Mouse (Mus musculus): ENCODE data around the gene Rundc3a. TPM values are rescaled to one million over a fixed set of nuclear protein-coding genes. Genes with fewer than 3 reads are reported as not detected.

Rundc3a gene
- polyA plus RNA-seq, 1 experiment from 2014 or later: 127 TPM

GRCm38 (mm10) chr11:102428981-102429540 lies 35.9 kb downstream of the Rundc3a start:
- ATAC-seq: no peak
- Histone ChIP-seq H3K4me2 (ENCODE audit: low read length) (no peak overlapping the region; the same call in 1 of the 2 replicates), H3K4me1 (ENCODE audit: control insufficient read depth, insufficient read depth, low read depth, low read length) (peaks cover 14% of the 10 kb centered on the region), H3K9ac (ENCODE audit: low read depth, low read length) (no peak overlapping the region), H3K27me3 (replicated peaks; ENCODE audit: control insufficient read depth, insufficient read depth, low read length) (no peaks in the 10 kb centered on the region), H3K9me3 (ENCODE audit: control insufficient read depth, low read length) (no peaks in the 10 kb centered on the region), H3K27ac (ENCODE audit: low read depth, low read length) (no peak overlapping the region), H3K4me3 (ENCODE audit: low read length) (no peak overlapping the region), H3K36me3 (ENCODE audit: control insufficient read depth, insufficient read depth, low read length) (peaks cover 3% of the 10 kb centered on the region; the same call in 1 of the 2 replicates)
- 77% methylated on average over 8 of the region's 8 CpGs for whole genome bisulfite sequencing

DNA sequence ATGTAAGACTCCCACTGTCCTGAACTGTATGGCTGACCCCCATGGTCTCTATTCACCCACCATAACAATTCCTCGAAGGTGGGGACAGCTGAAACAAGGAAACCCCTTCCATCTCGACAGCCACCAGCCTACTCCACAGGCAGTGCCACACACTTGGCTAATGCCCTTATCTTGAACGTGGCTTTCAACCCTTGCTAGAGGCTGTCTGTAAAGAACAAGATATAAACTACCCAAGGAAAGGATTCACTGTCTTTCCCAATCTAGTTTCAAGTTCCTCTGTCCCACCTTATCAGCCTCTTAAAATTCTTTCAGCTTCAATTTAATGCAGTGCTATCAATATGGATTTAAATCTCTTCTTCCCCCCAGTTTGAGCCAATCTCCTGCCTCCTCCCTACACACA lies 36.3 kb downstream of the Rundc3a start:
- H3K9me3 ChIP-seq (ENCODE audit: control insufficient read depth, low read length): no peaks in the 10 kb centered on the region
- peaks cover 14% of the 10 kb centered on the region for H3K4me1 ChIP-seq (ENCODE audit: control insufficient read depth, insufficient read depth, low read depth, low read length)
- peaks cover 3% of the 10 kb centered on the region for H3K36me3 ChIP-seq (ENCODE audit: control insufficient read depth, insufficient read depth, low read length)
- no peaks in the 10 kb centered on the region for H3K27me3 ChIP-seq (replicated peaks; ENCODE audit: control insufficient read depth, insufficient read depth, low read length)
- H3K4me2 ChIP-seq (ENCODE audit: low read length): peak overlapping the region; percentile 98
- H3K9ac ChIP-seq (ENCODE audit: low read depth, low read length): peak overlapping the region; percentile 65
- no peak overlapping the region for H3K27ac ChIP-seq (ENCODE audit: low read depth, low read length)
- ATAC-seq: no peak
- 43% methylated on average over 3 of the region's 3 CpGs for WGBS
- peak overlapping the region; percentile 69 for H3K4me3 ChIP-seq (ENCODE audit: low read length)

- peaks cover 14% of the 10 kb centered on the region for H3K4me1 ChIP-seq (ENCODE audit: control insufficient read depth, insufficient read depth, low read depth, low read length)
- H3K36me3 ChIP-seq (ENCODE audit: control insufficient read depth, insufficient read depth, low read length): peaks cover 11% of the 10 kb centered on the region
- H3K9me3 ChIP-seq (ENCODE audit: control insufficient read depth, low read length): no peaks in the 10 kb centered on the region
- no peaks in the 10 kb centered on the region for H3K27me3 ChIP-seq (replicated peaks; ENCODE audit: control insufficient read depth, insufficient read depth, low read length)
- peak; percentile 93 for ATAC-seq
- H3K4me3 ChIP-seq (ENCODE audit: low read length): peak within 1 kb of the TSS; percentile 69
- peak within 1 kb of the TSS; percentile 98 for H3K4me2 ChIP-seq (ENCODE audit: low read length)
- H3K9ac ChIP-seq (ENCODE audit: low read depth, low read length): peak within 1 kb of the TSS; percentile 65
- H3K27ac ChIP-seq (ENCODE audit: low read depth, low read length): peak within 1 kb of the TSS; percentile 79
- 0% methylated on average over 29 of the region's 29 CpGs for WGBS
Observed at GRCm38 (mm10) chr11:102430121-102431017, 37.2 kb downstream of the Rundc3a start, which contains the start of gene Grn. Grn (plus strand) TSS chr11:102430315.

- Histone ChIP-seq H3K4me1 (ENCODE audit: control insufficient read depth, insufficient read depth, low read depth, low read length) (peaks cover 14% of the 10 kb centered on the region), H3K9me3 (ENCODE audit: control insufficient read depth, low read length) (no peaks in the 10 kb centered on the region), H3K27ac (ENCODE audit: low read depth, low read length) (peak overlapping the region; percentile 79), H3K27me3 (replicated peaks; ENCODE audit: control insufficient read depth, insufficient read depth, low read length) (no peaks in the 10 kb centered on the region), H3K9ac (ENCODE audit: low read depth, low read length) (peak overlapping the region; percentile 65), H3K4me2 (ENCODE audit: low read length) (peak overlapping the region; percentile 98), H3K36me3 (ENCODE audit: control insufficient read depth, insufficient read depth, low read length) (peaks cover 15% of the 10 kb centered on the region), H3K4me3 (ENCODE audit: low read length) (peak overlapping the region; percentile 69)
- WGBS: under 1% methylated on average over 7 of the region's 7 CpGs
- ATAC-seq: peak; percentile 35; the same call in 1 of the 2 replicates
Observed at GRCm38 (mm10) chr11:102431018-102431645, 37.9 kb downstream of the Rundc3a start.

- no peak overlapping the region for H3K4me2 ChIP-seq (ENCODE audit: low read length)
- H3K4me3 ChIP-seq (ENCODE audit: low read length): no peak overlapping the region
- peaks cover 15% of the 10 kb centered on the region for H3K36me3 ChIP-seq (ENCODE audit: control insufficient read depth, insufficient read depth, low read length)
- ATAC-seq: no peak
- WGBS: 81% methylated on average over 3 of the region's 3 CpGs
- H3K9me3 ChIP-seq (ENCODE audit: control insufficient read depth, low read length): no peaks in the 10 kb centered on the region
- H3K9ac ChIP-seq (ENCODE audit: low read depth, low read length): no peak overlapping the region
- no peak overlapping the region for H3K27ac ChIP-seq (ENCODE audit: low read depth, low read length)
- peaks cover 14% of the 10 kb centered on the region for H3K4me1 ChIP-seq (ENCODE audit: control insufficient read depth, insufficient read depth, low read depth, low read length)
- H3K27me3 ChIP-seq (replicated peaks; ENCODE audit: control insufficient read depth, insufficient read depth, low read length): no peaks in the 10 kb centered on the region
Observed at GRCm38 (mm10) chr11:102431728-102432114, 38.5 kb downstream of the Rundc3a start.

DNA sequence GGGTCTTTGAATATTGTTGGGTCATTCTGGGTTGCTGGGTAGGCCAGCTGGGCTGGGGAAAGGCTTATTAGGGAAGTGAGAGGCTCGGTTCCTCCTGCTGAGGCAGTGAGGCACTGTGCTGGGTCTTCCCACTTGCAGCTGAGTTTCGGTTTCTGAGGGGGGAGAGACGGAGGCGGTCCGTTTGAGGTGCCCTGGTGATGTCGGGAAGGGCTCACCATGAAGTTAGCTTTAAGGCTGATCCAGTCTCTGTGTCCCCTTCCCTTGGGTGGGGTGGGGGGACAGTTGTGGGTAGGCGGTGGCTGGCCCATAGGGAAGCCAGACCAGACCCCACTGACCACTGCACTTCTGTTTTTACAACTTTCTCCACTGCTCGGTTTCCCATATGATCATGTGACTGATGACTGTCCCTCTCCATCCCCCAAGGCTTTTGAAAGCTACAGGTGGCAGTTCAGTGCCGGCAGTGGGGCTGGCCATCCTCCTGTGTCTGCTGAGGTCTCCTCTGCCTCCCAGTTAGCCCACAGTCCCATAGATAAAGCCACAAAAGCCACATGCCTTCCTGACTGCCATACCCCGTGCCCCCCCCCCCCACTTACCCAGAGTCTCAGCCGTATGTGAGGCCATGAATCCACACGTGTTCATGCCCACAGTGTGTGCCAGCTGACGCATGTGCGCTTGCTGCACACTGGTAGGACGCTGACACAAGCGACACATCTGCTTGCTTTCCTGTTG lies 39.1 kb downstream of the Rundc3a start:
- Histone ChIP-seq H3K9me3 (ENCODE audit: control insufficient read depth, low read length) (no peaks in the 10 kb centered on the region), H3K27ac (ENCODE audit: low read depth, low read length) (no peak overlapping the region), H3K27me3 (replicated peaks; ENCODE audit: control insufficient read depth, insufficient read depth, low read length) (no peaks in the 10 kb centered on the region), H3K36me3 (ENCODE audit: control insufficient read depth, insufficient read depth, low read length) (peaks cover 17% of the 10 kb centered on the region), H3K4me1 (ENCODE audit: control insufficient read depth, insufficient read depth, low read depth, low read length) (peaks cover 18% of the 10 kb centered on the region), H3K9ac (ENCODE audit: low read depth, low read length) (peak overlapping the region; percentile 28; the same call in 1 of the 2 replicates), H3K4me3 (ENCODE audit: low read length) (no peak overlapping the region), H3K4me2 (ENCODE audit: low read length) (0 out of 2 replicates have a peak overlapping the region, but pooled peaks have one; percentile 6)
- WGBS: 66% methylated on average over 16 of the region's 16 CpGs
- no peak for ATAC-seq

- WGBS: 88% methylated on average over 6 of the region's 6 CpGs
- no peaks in the 10 kb centered on the region for H3K9me3 ChIP-seq (ENCODE audit: control insufficient read depth, low read length)
- peak overlapping the region; percentile 1; the same call in 1 of the 2 replicates for H3K9ac ChIP-seq (ENCODE audit: low read depth, low read length)
- H3K27me3 ChIP-seq (replicated peaks; ENCODE audit: control insufficient read depth, insufficient read depth, low read length): no peaks in the 10 kb centered on the region
- H3K4me3 ChIP-seq (ENCODE audit: low read length): no peak overlapping the region
- no peak for ATAC-seq
- H3K36me3 ChIP-seq (ENCODE audit: control insufficient read depth, insufficient read depth, low read length): peaks cover 20% of the 10 kb centered on the region
- no peak overlapping the region for H3K27ac ChIP-seq (ENCODE audit: low read depth, low read length)
- H3K4me1 ChIP-seq (ENCODE audit: control insufficient read depth, insufficient read depth, low read depth, low read length): peaks cover 24% of the 10 kb centered on the region
- H3K4me2 ChIP-seq (ENCODE audit: low read length): no peak overlapping the region
Observed at GRCm38 (mm10) chr11:102432896-102433295, 39.7 kb downstream of the Rundc3a start.

- 84% methylated on average over 7 of the region's 7 CpGs for WGBS
- no peak overlapping the region for H3K4me2 ChIP-seq (ENCODE audit: low read length)
- H3K27ac ChIP-seq (ENCODE audit: low read depth, low read length): no peak overlapping the region; the same call in 1 of the 2 replicates
- peaks cover 23% of the 10 kb centered on the region for H3K36me3 ChIP-seq (ENCODE audit: control insufficient read depth, insufficient read depth, low read length)
- H3K9ac ChIP-seq (ENCODE audit: low read depth, low read length): no peak overlapping the region
- no peak for ATAC-seq
- no peaks in the 10 kb centered on the region for H3K27me3 ChIP-seq (replicated peaks; ENCODE audit: control insufficient read depth, insufficient read depth, low read length)
- H3K4me1 ChIP-seq (ENCODE audit: control insufficient read depth, insufficient read depth, low read depth, low read length): peaks cover 33% of the 10 kb centered on the region
- no peak overlapping the region for H3K4me3 ChIP-seq (ENCODE audit: low read length)
- H3K9me3 ChIP-seq (ENCODE audit: control insufficient read depth, low read length): no peaks in the 10 kb centered on the region
Observed at GRCm38 (mm10) chr11:102433866-102434265, 40.7 kb downstream of the Rundc3a start.
